Mouse (Mus musculus) limb, embryonic 13.5 days (tissue): ENCODE results near the gene Brf1. TPM values are rescaled to one million over a fixed set of nuclear protein-coding genes. Genes with fewer than 3 reads are reported as not detected.

ENCODE experiments used
- ATAC-seq: fragments of 200-750 bp; cut with Nextera tagmentation; 2 replicates; pipeline ENCODE4 v1.8.0; 2017; ENCODE audit warnings: low read depth, moderate number of reproducible peaks, moderate TSS enrichment; ENCODE audit not compliant: low FRiP score
- H3K27ac ChIP-seq: fragments of 300-500 bp; sonication (generic); 2 replicates; pipeline ENCODE4 v1.5.1; 2015; ENCODE audit warnings: inconsistent platforms, mild to moderate bottlenecking, moderate library complexity
- H3K27me3 ChIP-seq: fragments of 300-500 bp; sonication (generic); 2 replicates; pipeline ENCODE4 v1.6.1; 2015; ENCODE audit warnings: mild to moderate bottlenecking, inconsistent platforms
- H3K36me3 ChIP-seq: fragments of 300-500 bp; sonication (generic); 2 replicates; pipeline ENCODE4 v1.6.1; 2015; ENCODE audit warnings: inconsistent platforms, mild to moderate bottlenecking, moderate library complexity
- H3K4me1 ChIP-seq: fragments of 300-500 bp; sonication (generic); 2 replicates; pipeline ENCODE4 v1.6.1; 2015; ENCODE audit warnings: inconsistent platforms
- H3K4me2 ChIP-seq: fragments of 300-500 bp; sonication (generic); replicated peaks from 2 replicates; pipeline ENCODE4 v1.6.1; 2015; ENCODE audit warnings: inconsistent platforms, mild to moderate bottlenecking, moderate library complexity
- H3K4me3 ChIP-seq: fragments of 300-500 bp; sonication (generic); 2 replicates; pipeline ENCODE4 v1.5.1; 2015; ENCODE audit warnings: moderate library complexity, mild to moderate bottlenecking, inconsistent platforms
- H3K9ac ChIP-seq: fragments of 300-500 bp; sonication (generic); 2 replicates; pipeline ENCODE4 v1.6.1; 2015; ENCODE audit warnings: mild to moderate bottlenecking, inconsistent platforms
- H3K9me3 ChIP-seq: fragments of 300-500 bp; sonication (generic); 2 replicates; pipeline ENCODE4 v1.6.1; 2016; ENCODE audit warnings: inconsistent platforms
- WGBS: fragments of 180-500 bp; shearing (Covaris S2); methylation state at CpG from one replicate; pipeline ENCODE4 v1.1.7; 2015; 5-methylcytosine and 5-hydroxymethylcytosine counted together
- polyA plus RNA-seq: library from polyadenylated mRNA; unstranded; fragments of >200 nt; fragmentation: Nextera tagmentation; extraction: Ambion mirVana; gene quantifications from 2 replicates; pipeline ENCODE4 v1.2.1, GENCODE M21; 2015

Brf1 gene
- polyA plus RNA-seq, 1 experiment from 2014 or later, result 71.4 TPM

DNA sequence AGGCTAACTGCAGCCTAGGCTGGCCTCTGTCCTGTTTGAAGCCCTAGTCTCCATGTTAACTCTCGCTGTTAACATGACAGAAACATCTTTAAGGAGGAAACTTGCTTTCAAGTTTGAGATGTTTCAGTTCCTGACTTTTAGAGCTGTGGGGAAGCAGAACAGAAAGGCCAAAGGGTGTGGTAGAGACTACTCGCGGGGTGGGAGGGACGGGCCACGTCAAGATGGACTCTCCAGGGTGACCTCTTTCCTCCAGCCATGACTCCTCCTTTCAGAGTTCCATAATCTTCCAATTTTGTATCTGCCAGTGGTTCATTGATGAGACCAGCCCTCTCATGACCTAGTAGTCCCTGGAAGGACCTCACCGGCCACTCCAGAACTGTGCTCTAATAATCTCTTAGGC lies 30.9 kb upstream of the Brf1 start:
- peaks cover 18% of the 10 kb centered on the region for H3K36me3 ChIP-seq
- H3K9ac ChIP-seq, result no peak overlapping the region
- WGBS, result 86% methylated on average over 6 of the region's 6 CpGs
- no peaks in the 10 kb centered on the region for H3K27me3 ChIP-seq
- peaks cover 16% of the 10 kb centered on the region for H3K4me1 ChIP-seq
- H3K4me2 ChIP-seq, result no peak overlapping the region
- H3K27ac ChIP-seq, result no peak overlapping the region
- no peak overlapping the region for H3K4me3 ChIP-seq
- H3K9me3 ChIP-seq, result no peaks in the 10 kb centered on the region
- ATAC-seq, result no peak

DNA sequence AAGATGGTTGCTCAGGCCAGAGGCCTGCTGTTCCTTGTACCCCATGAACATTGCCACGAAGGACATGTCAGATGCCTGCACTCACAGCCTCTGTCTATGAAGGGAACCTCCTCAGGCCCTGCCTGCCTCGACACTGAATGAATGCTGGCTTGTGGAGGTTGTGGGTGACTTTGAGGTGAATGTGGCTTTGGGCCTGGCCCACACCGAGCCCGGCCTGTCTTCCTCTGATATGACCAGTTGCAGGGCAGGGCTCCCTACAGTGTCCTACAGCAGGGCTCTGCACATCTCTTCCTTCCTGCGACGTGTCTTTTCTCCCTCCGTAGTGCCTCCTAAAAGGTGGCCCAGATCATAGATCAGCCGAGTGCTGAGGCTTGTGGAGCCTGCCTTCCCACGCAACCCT lies 30.5 kb upstream of the Brf1 start:
- WGBS, result 84% methylated on average over 9 of the region's 9 CpGs
- no peaks in the 10 kb centered on the region for H3K27me3 ChIP-seq
- peaks cover 16% of the 10 kb centered on the region for H3K4me1 ChIP-seq
- ATAC-seq, result no peak
- H3K36me3 ChIP-seq, result peaks cover 20% of the 10 kb centered on the region
- no peak overlapping the region for H3K4me3 ChIP-seq
- no peaks in the 10 kb centered on the region for H3K9me3 ChIP-seq
- no peak overlapping the region for H3K27ac ChIP-seq
- no peak overlapping the region for H3K4me2 ChIP-seq
- no peak overlapping the region for H3K9ac ChIP-seq

DNA sequence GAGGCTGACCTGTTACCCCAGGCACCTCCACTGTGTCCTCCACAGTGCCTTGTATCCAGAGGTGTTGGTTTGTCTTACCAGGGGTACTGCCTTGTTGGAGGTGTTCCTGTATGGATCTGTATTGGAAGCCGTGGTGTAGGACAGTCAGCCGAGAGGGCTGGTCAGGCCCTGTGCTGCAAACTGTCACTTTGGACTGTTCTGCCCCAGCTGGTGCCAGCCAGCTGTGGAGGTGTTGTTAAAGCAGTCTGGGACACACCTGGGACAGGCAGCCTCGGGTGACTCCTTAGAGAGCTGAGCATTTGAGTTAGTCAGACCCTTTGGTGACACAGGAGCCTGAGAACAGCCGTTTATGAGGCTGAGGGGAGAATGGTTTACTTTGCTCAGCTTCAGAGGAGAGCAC lies 29.5 kb upstream of the Brf1 start:
- Histone ChIP-seq H3K9me3 (no peaks in the 10 kb centered on the region), H3K27me3 (no peaks in the 10 kb centered on the region), H3K4me1 (peaks cover 16% of the 10 kb centered on the region), H3K4me2 (no peak overlapping the region), H3K4me3 (no peak overlapping the region), H3K27ac (peak overlapping the region; percentile 8; the same call in 1 of the 2 replicates), H3K36me3 (peaks cover 30% of the 10 kb centered on the region), H3K9ac (no peak overlapping the region)
- 51% methylated on average over 4 of the region's 4 CpGs for WGBS
- no peak for ATAC-seq

DNA sequence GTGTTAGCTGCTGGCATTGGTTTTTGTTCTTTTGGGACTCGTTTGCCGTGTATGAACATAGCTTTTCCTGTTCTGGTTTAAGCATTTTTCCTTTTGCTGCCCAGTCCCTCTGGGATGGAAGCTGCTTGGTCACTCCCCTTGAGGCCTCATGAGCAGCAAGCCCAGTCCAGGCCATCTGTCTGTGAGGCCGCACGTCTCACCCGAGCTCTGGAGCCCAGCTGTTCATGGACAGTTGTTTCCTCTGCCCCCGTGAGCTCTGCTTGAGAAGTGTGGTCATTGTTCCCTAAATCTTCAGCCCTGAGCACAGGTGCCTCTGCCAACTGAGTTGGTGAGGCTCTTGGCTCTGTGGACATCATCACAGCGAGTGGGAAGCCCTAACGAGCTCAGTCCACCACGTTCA lies 28.4 kb upstream of the Brf1 start:
- peaks cover 16% of the 10 kb centered on the region for H3K4me1 ChIP-seq
- H3K4me3 ChIP-seq, result no peak overlapping the region
- H3K4me2 ChIP-seq, result no peak overlapping the region
- H3K36me3 ChIP-seq, result peaks cover 32% of the 10 kb centered on the region
- ATAC-seq, result peak; percentile 38; the same call in 1 of the 2 replicates
- no peaks in the 10 kb centered on the region for H3K9me3 ChIP-seq
- peak overlapping the region; percentile 28 for H3K27ac ChIP-seq
- WGBS, result 65% methylated on average over 9 of the region's 9 CpGs
- H3K27me3 ChIP-seq, result no peaks in the 10 kb centered on the region
- H3K9ac ChIP-seq, result 0 out of 2 replicates have a peak overlapping the region, but pooled peaks have one; percentile 13

DNA sequence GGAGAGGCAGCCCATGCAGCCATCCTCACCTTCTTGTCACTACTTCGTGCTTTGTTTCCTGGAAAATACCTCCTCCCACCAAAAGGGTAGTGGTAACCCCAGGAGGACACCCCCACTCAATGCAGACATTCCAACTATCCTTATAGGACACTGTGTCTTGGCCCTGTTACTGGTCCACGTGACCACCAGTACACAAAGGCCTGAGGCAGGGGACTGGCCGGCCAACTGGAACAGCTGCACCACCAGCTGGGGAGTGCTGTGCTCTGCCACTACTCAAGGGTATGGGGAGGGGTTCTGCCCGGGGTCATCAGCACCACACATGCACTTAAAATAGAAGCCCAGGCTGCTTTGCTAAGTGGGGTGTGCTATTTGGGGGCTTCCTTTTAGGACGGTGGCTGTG lies 27.6 kb upstream of the Brf1 start:
- H3K9me3 ChIP-seq, result no peaks in the 10 kb centered on the region
- no peak overlapping the region for H3K27ac ChIP-seq
- 74% methylated on average over 5 of the region's 5 CpGs for WGBS
- H3K4me2 ChIP-seq, result no peak overlapping the region
- H3K4me3 ChIP-seq, result no peak overlapping the region
- peaks cover 39% of the 10 kb centered on the region for H3K36me3 ChIP-seq
- peak; percentile 72 for ATAC-seq
- no peaks in the 10 kb centered on the region for H3K27me3 ChIP-seq
- H3K4me1 ChIP-seq, result peaks cover 16% of the 10 kb centered on the region
- H3K9ac ChIP-seq, result no peak overlapping the region

DNA sequence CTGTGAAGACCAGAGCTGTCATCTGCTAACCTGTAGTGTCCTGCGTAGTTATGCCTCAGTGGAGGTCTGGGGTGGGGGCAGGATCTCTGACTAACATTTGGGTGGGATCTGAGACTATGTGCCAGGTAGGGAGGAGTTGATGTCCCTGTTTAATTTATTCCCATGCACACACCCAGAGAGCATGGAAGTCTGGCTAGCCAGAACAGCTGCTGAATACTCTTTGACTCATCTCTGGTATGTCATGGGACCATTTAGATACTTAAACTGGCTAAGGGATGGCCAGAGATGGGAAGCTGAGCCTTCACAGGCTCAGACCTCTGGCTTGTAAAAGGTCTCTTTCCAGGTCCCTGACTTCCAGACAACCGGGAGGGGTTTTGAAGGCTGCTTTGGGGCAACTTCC lies 27.0 kb upstream of the Brf1 start:
- 94% methylated on average over 2 of the region's 2 CpGs for WGBS
- Histone ChIP-seq H3K9ac (no peak overlapping the region), H3K9me3 (no peaks in the 10 kb centered on the region), H3K4me1 (peaks cover 12% of the 10 kb centered on the region), H3K4me2 (no peak overlapping the region), H3K27me3 (no peaks in the 10 kb centered on the region), H3K27ac (no peak overlapping the region), H3K4me3 (no peak overlapping the region), H3K36me3 (peaks cover 39% of the 10 kb centered on the region)
- ATAC-seq, result no peak

DNA sequence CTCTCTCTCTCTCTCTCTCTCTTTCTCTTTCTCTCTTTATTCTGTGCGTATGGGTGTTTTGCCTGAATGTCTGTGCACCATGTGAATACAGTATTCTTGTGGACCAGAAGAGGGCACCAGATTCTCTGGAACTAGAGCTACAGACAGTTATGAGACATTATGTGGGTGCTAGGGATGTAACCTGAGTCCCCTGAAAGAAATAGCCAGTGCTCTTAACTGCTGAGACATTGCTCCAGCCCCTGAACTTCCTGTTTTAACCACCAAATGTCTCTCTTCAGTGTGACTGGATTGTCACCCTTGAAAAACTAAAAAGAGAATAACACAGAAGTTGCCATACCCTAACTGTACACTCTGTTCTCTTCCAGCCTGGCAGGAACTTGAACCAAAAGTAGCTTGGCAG lies 26.1 kb upstream of the Brf1 start:
- H3K36me3 ChIP-seq, result peaks cover 39% of the 10 kb centered on the region
- no peaks in the 10 kb centered on the region for H3K9me3 ChIP-seq
- H3K27me3 ChIP-seq, result no peaks in the 10 kb centered on the region
- no peak overlapping the region for H3K4me3 ChIP-seq
- no peak for ATAC-seq
- peaks cover 10% of the 10 kb centered on the region for H3K4me1 ChIP-seq
- H3K9ac ChIP-seq, result no peak overlapping the region
- no peak overlapping the region for H3K4me2 ChIP-seq
- no peak overlapping the region for H3K27ac ChIP-seq
- 96% methylated on average over 1 of the region's 1 CpGs for WGBS

DNA sequence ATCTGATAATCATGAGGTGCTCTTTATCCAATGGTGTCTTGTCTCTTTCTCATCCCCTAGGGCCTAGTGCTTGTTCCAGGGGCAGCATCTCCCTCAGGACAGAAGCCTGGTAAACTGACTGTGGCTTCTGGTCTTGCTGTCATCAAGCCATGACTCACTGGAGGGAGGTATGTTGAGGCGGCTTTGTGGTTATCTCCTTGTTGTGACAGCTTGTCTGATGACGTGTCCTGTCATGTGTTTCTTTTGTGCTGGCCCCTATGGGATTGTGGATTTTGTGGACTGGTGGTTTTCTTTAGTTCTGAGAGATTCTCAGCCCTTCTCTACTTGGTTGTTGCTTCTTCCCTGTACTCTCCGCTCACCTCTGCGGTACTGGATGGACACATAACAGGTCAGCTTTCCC lies 22.6 kb upstream of the Brf1 start:
- no peak for ATAC-seq
- WGBS, result 83% methylated on average over 4 of the region's 4 CpGs
- Histone ChIP-seq H3K4me3 (no peak overlapping the region), H3K4me1 (no peaks in the 10 kb centered on the region), H3K36me3 (peaks cover 43% of the 10 kb centered on the region), H3K27ac (no peak overlapping the region), H3K27me3 (no peaks in the 10 kb centered on the region), H3K9ac (no peak overlapping the region), H3K9me3 (no peaks in the 10 kb centered on the region), H3K4me2 (no peak overlapping the region)

DNA sequence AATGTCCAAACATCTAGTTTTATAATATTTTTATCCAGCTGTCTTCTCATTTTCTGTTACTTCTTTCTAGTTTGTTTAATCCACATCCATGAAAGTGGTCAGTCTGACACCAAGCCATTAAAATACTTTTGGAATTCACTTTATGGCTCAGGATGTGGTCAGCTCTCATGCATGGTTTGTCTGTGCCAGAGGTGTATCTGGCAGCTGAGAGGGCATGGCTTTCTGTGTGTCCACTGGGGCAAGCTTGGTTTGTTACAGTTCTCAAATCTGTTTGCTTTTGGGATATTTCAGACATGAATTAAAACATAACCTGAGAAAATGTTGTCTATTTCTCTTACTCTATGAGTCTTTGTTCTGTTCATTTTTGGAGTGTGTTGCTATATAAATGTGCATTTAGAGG lies 21.0 kb upstream of the Brf1 start:
- Histone ChIP-seq H3K9ac (no peak overlapping the region), H3K36me3 (peaks cover 28% of the 10 kb centered on the region), H3K4me3 (no peak overlapping the region), H3K27me3 (no peaks in the 10 kb centered on the region), H3K4me2 (no peak overlapping the region), H3K27ac (no peak overlapping the region), H3K9me3 (no peaks in the 10 kb centered on the region), H3K4me1 (0 out of 2 replicates have a peak, but pooled peaks cover 9% of the 10 kb centered on the region)
- ATAC-seq, result no peak

DNA sequence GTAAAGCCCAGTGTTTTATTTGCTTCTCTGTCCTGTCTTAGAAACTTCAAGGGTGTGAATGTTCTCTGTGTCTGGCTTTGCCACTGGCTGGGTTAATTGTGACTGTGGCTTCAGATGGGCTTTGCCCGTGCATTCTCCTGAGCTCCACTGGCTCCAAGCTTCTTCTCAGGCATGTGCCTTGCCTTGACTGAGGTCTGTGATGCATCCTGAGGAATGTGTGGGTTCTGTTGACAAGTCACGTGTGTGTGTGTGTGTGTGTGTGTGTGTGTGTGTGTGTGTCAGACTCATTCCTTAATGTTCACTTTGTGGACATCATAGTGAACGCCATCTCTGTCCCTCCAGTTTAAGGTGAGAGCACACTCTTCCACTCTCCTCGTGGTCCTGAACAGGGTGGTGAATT lies 18.3 kb upstream of the Brf1 start:
- H3K9ac ChIP-seq, result no peak overlapping the region
- no peak overlapping the region for H3K27ac ChIP-seq
- no peak for ATAC-seq
- H3K4me3 ChIP-seq, result no peak overlapping the region
- no peaks in the 10 kb centered on the region for H3K9me3 ChIP-seq
- H3K36me3 ChIP-seq, result peaks cover 12% of the 10 kb centered on the region
- no peaks in the 10 kb centered on the region for H3K27me3 ChIP-seq
- H3K4me2 ChIP-seq, result no peak overlapping the region
- peaks cover 25% of the 10 kb centered on the region for H3K4me1 ChIP-seq
- WGBS, result 85% methylated on average over 4 of the region's 4 CpGs

DNA sequence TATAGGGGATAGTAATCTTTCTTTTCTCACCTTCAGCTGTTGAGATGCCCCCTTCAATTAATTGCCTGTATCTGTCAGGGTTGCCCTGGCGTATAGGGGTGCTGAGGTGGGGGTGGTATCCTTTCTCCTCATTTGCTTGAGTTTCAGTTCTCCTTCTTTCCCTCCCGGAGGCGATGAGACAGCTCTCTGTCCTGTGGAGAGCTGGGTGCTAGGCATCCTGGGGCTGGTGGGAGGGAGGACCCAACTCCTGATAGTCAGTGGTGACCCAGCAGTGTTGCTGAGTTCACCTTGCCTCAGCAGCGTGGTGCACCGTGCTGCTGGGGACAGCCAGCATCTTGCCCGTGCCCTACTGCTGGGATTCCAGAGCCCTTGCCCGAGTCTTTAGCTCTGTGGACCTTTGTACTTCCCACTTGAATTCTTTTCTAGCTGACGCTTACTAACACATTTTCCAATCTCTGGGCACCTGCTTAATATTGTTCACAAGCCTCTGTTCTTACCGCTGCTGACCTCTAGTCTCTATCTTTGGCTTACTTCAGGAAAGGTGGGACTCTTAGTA lies 17.0 kb upstream of the Brf1 start:
- Histone ChIP-seq H3K9ac (no peak overlapping the region; the same call in 1 of the 2 replicates), H3K36me3 (peaks cover 6% of the 10 kb centered on the region), H3K4me3 (no peak overlapping the region), H3K9me3 (no peaks in the 10 kb centered on the region), H3K4me2 (no peak overlapping the region), H3K27ac (no peak overlapping the region), H3K27me3 (no peaks in the 10 kb centered on the region), H3K4me1 (peaks cover 37% of the 10 kb centered on the region)
- 81% methylated on average over 9 of the region's 9 CpGs for WGBS
- ATAC-seq, result no peak

DNA sequence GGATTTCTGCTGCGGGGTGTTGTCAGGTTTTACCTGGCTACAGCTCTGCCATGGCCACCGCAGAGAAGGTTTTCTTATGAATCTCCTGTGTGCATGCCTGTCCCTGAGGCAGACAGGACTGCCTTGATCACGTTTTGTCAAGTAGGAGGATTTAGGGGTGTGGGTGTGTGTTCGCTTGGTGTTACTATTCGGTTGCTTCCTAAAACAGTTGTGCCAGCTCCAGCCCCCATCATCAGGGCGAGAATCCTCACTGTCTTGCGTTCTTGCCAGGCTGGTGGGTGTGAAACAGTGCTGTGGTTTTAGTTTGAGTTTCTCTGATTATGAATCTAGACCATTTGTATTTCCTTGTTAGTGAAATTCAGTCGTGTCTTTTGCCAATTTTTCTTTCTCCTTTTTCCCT lies 16.5 kb upstream of the Brf1 start:
- H3K9ac ChIP-seq, result 0 out of 2 replicates have a peak overlapping the region, but pooled peaks have one; percentile 9
- no peak for ATAC-seq
- H3K4me2 ChIP-seq, result no peak overlapping the region

DNA sequence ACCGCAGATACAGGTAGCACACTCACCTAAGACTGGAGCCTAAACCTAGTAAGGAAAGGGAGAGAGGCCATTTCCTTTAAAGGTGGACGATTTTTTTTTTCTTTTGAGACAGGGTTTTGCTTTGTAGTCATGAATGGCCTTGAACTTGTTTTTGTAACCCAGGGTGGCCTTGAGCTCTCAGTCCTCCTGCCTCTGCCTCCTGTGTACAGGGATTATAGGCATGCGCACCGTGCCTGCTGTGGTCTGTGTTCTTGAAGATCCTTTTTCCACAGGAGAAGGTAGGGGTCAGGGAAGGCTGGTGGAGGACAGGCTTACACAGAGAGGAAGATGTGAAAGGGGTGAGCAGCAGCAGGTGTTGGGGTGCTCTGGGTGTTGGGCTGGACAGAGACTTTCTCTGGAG lies 15.5 kb upstream of the Brf1 start:
- Histone ChIP-seq H3K27me3 (no peaks in the 10 kb centered on the region), H3K4me1 (peaks cover 37% of the 10 kb centered on the region), H3K9me3 (no peaks in the 10 kb centered on the region), H3K27ac (no peak overlapping the region), H3K4me2 (peak overlapping the region; percentile 92), H3K4me3 (peak overlapping the region; percentile 95), H3K9ac (peak overlapping the region; percentile 90), H3K36me3 (peaks cover 4% of the 10 kb centered on the region)
- ATAC-seq, result no peak
- 74% methylated on average over 4 of the region's 4 CpGs for whole genome bisulfite sequencing

More for the DNA sequence above, 16.5 kb upstream of the Brf1 start:
- Histone ChIP-seq H3K4me3 (no peak overlapping the region), H3K36me3 (peaks cover 6% of the 10 kb centered on the region), H3K27me3 (no peaks in the 10 kb centered on the region), H3K27ac (no peak overlapping the region), H3K4me1 (peaks cover 37% of the 10 kb centered on the region), H3K9me3 (no peaks in the 10 kb centered on the region)
- WGBS, result 71% methylated on average over 8 of the region's 8 CpGs
